Mouse (Mus musculus): ENCODE results near the gene Nudcd3. TPM values are rescaled to one million over a fixed set of nuclear protein-coding genes. Genes with fewer than 3 reads are reported as not detected.
"Not testable (repeated sequence)": the region's sequence is repeated elsewhere in the genome, so short reads cannot be mapped to it uniquely, and the experiment has no call there.

The Nudcd3 gene
- total RNA-seq, 2 experiments from 2014 or later, result 58.5 to 62.8 TPM

GRCm38 (mm10) chr11:6138233-6138950, 61.8 kb downstream of the Nudcd3 start:
- DNase-seq, result no peak
- intact Hi-C loops (cut with DNase I), result no loop called here

GRCm38 (mm10) chr11:6132886-6133285, 67.3 kb downstream of the Nudcd3 start:
- no peak for DNase-seq

GRCm38 (mm10) chr11:6130578-6130977, 69.6 kb downstream of the Nudcd3 start:
- DNase-seq, result no peak
- intact Hi-C loops (cut with DNase I), result no loop called here

More at GRCm38 (mm10) chr11:6132886-6133285, 67.3 kb downstream of the Nudcd3 start:
- intact Hi-C loops (cut with DNase I), result no loop called here

GRCm38 (mm10) chr11:6123605-6124120, 76.6 kb downstream of the Nudcd3 start:
- intact Hi-C loops (cut with DNase I), result loop anchor here (5.0 kb wide), 1 partner anchor 56 kb away; the partner anchor contains the start of gene Camk2b
- DNase-seq, result no peak

GRCm38 (mm10) chr11:6122631-6123030, 77.6 kb downstream of the Nudcd3 start:
- DNase-seq, result no peak
- intact Hi-C loops (cut with DNase I), result loop anchor here (5.0 kb wide), 1 partner anchor 55 kb away; the partner anchor contains the start of gene Camk2b

- no peak for DNase-seq
- intact Hi-C loops (cut with DNase I), result loop anchor here (5.0 kb wide), 1 partner anchor 53 kb away; the partner anchor contains the start of gene Camk2b
Measured at GRCm38 (mm10) chr11:6120596-6120995, 79.6 kb downstream of the Nudcd3 start.

- intact Hi-C loops (cut with DNase I), result loop anchor here (5.0 kb wide), 1 partner anchor 53 kb away; the partner anchor contains the start of gene Camk2b
- no peak for DNase-seq
Measured at GRCm38 (mm10) chr11:6120001-6120400, 80.2 kb downstream of the Nudcd3 start.

- intact Hi-C loops (cut with DNase I), result no loop called here
- no peak for DNase-seq
Measured at GRCm38 (mm10) chr11:6119312-6119711, 80.9 kb downstream of the Nudcd3 start.

- no peak for DNase-seq
- intact Hi-C loops (cut with DNase I), result no loop called here
Measured at GRCm38 (mm10) chr11:6117956-6118355, 82.3 kb downstream of the Nudcd3 start.

- intact Hi-C loops (cut with DNase I), result no loop called here
- DNase-seq, result no peak
Measured at GRCm38 (mm10) chr11:6111734-6112484, 88.3 kb downstream of the Nudcd3 start.

GRCm38 (mm10) chr11:6109990-6110389, 90.2 kb downstream of the Nudcd3 start:
- intact Hi-C loops (cut with DNase I), result no loop called here
- no peak for DNase-seq

GRCm38 (mm10) chr11:6108296-6108695, 91.9 kb downstream of the Nudcd3 start:
- intact Hi-C loops (cut with DNase I), result no loop called here
- DNase-seq, result no peak

GRCm38 (mm10) chr11:6107722-6108121, 92.5 kb downstream of the Nudcd3 start:
- no peak for DNase-seq
- intact Hi-C loops (cut with DNase I), result no loop called here

GRCm38 (mm10) chr11:6104734-6105133, 95.5 kb downstream of the Nudcd3 start:
- intact Hi-C loops (cut with DNase I), result no loop called here
- no peak for DNase-seq

GRCm38 (mm10) chr11:6096637-6097036, 103.6 kb downstream of the Nudcd3 start:
- DNase-seq; intact Hi-C loops (cut with DNase I): not testable (repeated sequence)

GRCm38 (mm10) chr11:6086991-6087390, 113.2 kb downstream of the Nudcd3 start:
- DNase-seq, result no peak
- intact Hi-C loops (cut with DNase I), result no loop called here

GRCm38 (mm10) chr11:6078737-6079136, 121.5 kb downstream of the Nudcd3 start:
- intact Hi-C loops (cut with DNase I), result loop anchor here (5.0 kb wide), 1 partner anchor 49 kb away; no protein-coding TSS in a partner anchor
- DNase-seq, result no peak

GRCm38 (mm10) chr11:6075618-6076066, 124.6 kb downstream of the Nudcd3 start:
- intact Hi-C loops (cut with DNase I), result loop anchor here (5.0 kb wide), 1 partner anchor 52 kb away; no protein-coding TSS in a partner anchor
- DNase-seq, result no peak

- no peak for DNase-seq
- intact Hi-C loops (cut with DNase I), result loop anchor here (5.0 kb wide), 1 partner anchor 54 kb away; no protein-coding TSS in a partner anchor
Measured at GRCm38 (mm10) chr11:6068181-6068957, 131.8 kb downstream of the Nudcd3 start.

- DNase-seq, result no peak
- intact Hi-C loops (cut with DNase I), result loop anchor here (5.0 kb wide), 1 partner anchor 55 kb away; no protein-coding TSS in a partner anchor
Measured at GRCm38 (mm10) chr11:6067160-6067559, 133.1 kb downstream of the Nudcd3 start.
